Mouse (Mus musculus) ovary, adult 18-20 months (tissue): ENCODE results near the gene Sbno2.

Experiments
- DNase-seq: peaks from one replicate; pipeline ENCODE4 v3.0.0; 2022; ENCODE audit warnings: low spot score, mixed read lengths

Sbno2 gene

DNA sequence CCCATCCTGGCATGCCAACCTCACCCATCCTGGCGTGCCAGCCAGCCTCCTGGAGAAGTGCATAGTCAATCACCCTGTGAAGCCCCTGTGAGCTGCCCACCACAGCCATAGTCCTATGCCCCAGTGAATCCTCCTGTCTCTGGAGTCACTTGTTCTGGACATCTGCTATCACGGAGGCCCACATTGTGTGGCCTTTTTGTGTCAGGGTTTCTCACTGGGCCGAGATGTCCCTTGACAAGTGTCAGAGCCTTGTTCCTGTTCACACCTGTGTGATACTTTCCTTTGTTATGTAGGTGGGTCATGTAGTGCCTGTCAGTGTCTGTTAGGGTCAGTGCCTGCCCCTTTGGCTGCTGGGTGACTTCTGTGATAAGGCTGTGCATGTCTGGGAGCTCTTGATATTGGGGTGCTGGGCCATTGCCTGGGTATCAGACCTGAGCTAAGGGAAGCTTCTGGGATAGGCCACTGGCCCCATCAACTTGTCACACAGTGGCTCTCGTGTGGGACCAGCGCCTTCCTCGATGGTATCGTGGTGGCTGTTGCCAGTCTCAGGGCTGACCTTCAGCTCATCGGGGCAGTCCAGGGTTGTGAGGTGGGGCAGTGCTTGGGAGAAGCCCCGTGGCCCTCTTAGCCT, 18.7 kb upstream of the Sbno2 start:
- DNase-seq = no peak

DNA sequence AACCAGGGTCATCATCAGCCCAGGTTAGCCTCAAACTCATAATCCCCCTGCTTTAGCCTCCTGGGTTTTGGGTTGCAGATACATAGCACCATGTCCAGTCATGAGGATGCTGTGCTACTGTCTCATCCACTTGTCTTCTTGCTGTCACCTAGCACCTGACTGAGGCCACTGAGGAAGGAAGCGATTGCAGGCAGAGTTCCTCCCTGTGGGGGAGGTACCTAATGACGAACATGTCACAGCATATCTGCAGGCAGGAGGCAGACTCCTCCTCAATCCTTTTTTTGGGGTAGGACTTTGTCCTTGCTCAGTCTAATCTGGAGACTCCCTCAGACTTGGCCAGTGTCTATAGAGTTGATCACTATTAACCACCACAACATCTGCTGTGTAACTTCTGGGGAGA, 16.3 kb upstream of the Sbno2 start:
- DNase-seq = no peak

DNA sequence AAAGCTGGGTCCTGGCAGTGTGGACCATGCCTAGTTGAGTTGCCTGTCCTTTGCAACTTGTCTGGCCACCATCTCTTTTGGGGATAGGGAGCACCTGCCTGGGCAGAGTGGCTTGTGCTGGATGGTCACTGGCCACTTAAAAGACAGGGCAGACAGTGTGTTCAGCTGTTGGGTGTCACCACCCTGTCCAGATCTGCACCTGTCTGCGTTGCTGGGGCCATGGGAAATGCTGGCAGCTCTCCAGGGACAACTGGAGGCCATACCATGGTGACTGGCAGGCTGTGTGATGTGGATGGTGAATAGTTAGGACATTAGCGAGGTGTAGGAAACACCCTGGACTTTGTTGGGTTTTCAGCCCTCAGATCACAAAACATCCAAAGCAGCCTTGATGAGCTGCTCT, 14.8 kb upstream of the Sbno2 start:
- no peak for DNase-seq

DNA sequence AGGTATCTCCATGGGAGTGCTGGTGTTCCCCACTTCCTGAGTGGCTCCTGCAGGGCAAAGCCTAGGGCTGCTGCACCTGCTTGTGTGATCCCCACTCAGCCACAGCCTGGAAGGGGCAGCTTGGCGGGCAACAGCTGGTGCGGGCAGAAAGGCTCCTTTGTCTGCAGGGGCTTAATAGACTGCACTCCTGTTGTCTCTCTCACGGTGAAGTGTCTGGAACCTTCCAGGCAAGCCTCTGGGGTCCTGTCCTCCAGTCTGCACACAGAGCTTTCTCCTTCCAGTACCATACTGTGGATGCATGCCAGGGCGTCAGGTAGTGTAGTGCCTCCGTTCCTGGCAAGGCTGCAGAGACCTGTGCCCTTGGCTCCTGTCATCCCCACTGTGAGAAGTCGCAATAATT, 13.2 kb upstream of the Sbno2 start:
- no peak for DNase-seq

DNA sequence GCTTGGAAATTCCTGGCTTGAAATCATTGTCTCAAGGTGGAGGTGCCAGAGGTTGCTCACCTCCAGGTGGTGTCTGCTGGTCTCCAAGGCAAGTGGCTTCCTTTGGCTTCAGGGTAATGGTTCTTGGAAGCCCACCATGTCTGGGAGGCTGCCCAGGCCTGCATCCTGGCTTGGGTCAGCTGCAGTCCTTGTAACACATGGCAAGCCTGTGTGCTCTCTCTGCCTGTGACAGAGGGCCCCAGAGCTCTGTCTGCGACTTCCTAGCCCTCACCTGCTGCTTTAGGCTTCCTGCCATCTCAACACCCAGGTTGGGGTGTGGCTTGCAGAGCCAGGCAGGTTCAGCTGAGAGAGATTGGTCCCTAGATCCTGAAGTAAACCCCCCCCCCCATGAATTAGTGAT, 12.4 kb upstream of the Sbno2 start:
- DNase-seq = no peak

DNA sequence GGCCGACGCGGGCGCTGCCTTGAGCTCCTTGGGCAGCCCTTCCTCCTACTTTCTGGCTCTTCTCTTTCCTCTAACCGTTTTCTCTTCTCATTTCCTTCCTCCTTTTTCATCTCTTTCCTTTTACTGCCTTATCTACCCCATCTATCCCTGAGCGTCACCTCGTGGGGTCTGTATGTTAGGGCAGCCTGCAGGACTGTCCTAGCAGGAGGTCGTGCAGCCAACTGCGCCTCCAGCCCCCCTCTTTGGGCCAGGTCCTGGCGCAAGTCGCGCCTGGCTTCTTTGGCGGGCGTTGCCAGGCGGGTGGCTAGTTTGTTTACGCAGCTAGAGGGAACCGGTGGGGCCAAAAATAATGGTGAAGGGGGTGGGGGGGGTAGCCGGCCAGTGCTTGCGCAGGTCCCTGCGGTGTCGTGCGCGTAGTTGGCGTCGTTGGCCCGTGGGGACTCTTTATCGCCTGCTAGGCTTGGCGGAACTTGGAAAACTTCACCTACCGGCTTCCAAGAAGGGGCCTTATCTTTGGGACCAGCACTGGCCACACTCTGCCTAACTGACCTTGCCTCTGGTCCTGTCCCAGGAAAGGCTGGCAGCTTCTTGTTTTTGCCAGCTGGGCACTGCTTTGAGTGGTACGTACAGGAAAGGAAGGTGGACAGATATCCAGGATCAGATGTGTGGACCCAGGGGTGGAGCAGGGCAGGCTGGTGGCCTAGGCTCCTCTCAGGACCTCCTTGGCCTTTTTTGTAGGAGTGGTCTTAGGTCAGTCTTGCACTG, 11.7 kb upstream of the Sbno2 start:
- no peak for DNase-seq

DNA sequence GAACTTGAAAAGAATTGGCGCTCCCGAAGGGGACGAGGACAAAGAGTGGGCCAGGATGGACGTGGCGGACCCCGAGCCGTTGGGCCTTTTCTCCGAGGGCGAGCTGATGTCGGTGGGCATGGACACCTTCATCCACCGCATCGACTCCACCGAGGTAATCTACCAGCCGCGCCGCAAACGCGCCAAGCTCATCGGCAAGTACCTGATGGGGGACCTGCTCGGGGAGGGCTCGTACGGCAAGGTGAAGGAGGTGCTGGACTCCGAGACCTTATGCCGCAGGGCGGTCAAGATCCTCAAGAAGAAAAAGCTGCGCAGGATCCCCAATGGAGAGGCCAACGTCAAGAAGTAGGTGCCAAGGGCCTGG, 11.2 kb upstream of the Sbno2 start:
- no peak for DNase-seq

DNA sequence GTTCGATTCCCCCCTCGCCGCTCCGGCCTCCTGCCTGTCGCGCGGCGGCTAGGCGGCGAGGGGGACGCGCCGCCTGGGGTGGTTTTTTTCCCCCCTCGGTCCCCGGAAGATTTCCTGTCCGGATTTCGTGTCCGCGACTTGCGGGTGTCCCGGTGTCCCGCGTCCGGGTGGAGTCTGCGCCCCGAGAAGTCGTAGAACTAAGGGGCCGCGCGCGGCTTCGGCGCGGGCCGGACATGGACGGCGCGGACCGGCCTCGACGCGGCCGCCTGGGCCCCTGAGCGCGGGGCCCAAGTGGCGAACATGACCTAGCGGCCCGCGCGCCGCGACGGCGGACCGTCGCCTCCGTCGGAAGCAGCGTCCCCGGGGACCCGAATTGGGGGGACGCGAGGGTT, 10.6 kb upstream of the Sbno2 start:
- DNase-seq = no peak

DNA sequence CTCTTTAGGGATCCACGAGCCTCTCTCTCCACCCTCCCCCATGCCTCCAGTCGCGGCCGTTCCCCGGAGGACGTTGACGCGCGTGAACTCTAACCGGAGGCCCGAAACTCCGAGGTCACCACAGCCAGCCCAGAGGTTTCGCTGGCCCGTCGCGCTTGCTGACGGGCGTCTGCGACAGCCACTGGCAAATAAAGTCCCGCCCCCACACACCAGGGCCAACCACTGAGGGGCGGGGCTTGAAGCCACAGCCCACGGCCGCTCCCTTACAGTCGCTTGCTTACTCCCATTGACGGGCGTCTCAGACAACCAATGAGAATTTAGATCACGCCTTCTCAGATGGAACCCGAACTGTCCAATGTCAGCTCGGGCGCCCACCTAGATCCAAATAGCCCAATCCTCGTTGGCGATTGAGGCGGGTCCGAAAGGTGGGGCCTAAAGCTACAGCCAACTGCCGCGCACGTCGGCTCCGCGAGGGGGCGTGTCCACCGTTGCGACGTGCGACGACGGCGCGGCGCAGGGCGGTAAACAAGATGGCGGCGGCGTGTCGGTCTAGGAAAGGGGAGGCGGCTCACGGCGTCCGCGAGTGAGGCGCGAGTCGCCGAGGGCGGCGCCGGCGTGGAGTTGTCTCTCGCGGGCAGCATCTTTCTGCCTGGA, 10.0 kb upstream of the Sbno2 start, which contains the start of gene Stk11:
TSS of gene Stk11 (plus strand) at position 514 of the 654 bp plus-strand sequence.
- peak; percentile 100 for DNase-seq

DNA sequence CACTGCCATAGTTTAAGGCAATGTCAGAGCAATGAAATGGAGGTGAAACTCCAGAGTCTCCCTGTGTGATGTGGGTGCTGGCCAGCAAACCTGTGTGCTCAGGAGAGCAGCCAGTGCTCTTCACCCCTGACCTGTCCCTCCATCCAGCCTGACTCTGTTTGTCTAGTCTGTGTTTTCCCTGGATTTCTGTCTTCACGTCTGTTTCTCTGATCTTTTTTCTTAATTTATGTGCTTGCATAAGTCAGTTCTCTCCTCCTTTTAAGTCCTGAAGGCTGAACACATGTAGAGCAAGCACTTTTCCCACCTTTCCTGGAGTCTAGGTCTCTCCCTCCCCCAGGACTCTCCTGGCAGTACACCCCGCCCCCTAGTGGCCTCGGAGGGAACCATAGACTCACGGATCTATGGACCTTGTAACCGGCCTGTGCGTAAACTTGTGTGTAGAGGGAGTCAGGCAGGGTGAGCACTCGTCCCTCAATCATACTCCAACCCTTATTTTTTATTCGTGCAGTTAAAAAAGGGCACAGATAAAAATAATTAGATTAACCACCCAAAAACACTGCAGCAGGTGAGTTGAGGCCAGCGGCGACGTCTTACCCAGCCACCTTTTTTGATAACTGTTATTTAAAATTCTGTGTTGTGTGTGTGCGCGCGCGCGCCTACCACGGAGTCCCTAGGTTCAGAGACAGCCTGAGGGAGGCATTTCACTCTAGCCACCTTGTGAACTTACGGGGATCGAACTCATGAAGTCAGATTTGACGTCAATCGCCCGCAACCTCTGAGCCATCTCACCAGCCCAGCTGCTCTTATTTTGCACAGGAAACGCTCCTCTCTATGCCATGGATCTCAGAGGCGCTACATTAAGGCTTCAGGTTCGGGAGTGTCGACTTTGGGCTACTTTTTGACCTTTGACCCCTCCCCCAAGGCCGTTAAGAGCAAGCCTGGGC, 9.2 kb upstream of the Sbno2 start:
- DNase-seq = peak; percentile 82

DNA sequence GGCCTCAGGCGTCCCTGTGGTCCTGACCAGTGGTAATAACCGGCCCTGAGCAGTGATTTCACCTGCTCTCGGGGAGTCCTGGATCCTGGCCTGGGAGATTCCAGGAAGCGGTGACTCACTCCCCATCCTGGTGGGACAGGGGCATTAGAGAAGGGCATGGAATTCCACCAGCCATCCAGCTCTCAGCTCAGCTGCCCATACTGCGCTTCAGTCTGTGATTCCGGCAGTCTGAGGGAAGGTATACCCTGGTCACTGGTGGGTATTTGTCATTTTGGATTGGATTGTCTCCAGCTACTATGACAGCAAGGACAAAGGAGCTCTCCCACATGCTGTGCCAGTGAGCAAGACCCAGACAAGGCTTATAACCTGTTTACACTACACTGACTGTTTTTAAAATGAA, 2.3 kb upstream of the Sbno2 start:
- no peak for DNase-seq

DNA sequence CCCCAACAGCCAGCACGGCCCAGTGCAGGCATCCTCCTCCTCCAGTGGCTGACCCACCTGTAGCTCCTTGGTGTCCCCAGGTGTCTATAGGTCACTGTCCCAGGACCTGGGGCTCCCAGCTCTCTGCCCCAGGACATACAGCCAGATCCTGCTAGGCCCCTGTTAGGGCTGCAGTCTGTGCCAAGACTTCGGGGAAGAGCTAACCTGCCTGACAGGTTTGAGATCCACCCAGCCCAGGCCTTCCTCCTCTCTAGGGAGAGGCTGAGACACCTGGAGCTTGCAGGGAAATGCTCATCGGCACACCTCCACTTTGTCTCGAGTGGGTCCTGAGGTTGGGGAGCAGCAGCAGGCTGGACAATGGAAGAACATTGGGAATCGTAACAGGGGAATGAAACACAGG, 555 bp upstream of the Sbno2 start:
- DNase-seq = no peak

DNA sequence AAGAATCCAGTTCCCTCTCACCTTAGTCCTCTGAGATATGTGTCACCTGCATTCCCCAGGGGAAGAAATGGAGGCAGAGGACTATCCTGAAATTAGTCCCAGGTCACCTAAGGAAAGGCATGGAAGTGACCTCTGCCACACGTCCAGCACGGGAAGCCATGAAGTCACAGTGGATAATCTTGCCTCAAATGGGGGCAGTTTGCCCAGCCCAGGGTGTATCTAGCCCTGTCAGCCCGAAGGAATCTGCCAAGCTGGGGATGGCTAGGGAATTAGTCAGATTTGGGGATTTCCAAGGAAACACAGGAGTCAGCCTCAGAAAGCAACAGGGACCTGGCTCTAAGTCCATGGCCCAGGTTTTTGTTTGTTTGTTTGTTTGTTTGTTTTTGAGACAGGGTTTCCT, 1.2 kb downstream of the Sbno2 start:
- DNase-seq = no peak

DNA sequence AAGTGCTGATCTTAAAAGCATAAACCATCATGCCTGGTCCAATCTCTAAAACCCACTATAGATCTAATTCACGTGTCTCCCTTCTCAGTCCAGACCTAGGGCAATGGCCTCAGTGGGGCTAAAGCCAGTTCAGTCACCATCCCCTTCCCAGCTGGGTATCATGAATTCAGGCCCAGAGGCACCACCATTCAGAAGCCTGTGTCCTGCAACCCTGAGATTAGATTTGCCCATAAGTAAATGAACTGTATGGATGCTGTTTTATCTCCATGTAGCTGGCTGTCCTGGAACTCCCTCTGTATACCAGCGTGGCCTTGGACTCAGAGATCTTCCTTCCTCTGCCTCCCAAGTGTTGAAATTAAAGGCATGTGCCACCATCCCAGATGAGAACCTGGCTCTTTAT, 2.3 kb downstream of the Sbno2 start:
- DNase-seq = no peak

DNA sequence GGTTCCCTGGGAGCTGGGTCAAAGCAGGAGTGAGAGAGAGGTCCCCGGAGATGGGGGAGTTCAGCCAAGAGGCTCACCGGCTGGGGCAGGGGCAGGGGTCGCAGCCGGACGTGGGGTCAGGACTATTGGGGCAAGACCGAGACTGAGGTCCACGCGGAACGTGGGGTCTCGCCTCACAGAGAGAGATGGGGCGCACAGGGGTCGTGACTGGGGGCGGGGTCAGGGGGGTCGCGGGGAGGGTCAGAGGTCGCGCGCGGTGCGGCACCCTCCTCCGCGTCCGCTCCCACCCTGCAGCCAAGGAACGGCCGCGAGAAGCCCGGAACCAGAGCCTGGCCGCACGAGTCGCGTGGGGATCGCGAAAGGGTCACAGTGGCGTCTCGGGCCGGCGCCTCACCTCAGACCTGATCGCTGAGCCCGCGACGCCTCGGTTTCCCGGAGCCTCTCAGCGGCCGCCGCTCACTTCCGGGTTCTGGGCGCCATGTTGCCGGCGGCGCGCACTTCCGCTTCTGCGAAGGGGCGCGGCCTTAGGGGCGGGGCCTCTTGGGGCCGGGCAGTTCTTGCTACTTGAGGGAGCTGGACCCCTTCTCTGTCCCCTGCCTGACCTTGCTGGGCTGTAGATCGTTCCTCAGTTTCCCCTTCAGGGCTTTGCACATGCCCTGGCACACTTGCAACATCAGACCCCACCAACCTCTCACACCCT, 3.0 kb downstream of the Sbno2 start:
- peak; percentile 76 for DNase-seq

DNA sequence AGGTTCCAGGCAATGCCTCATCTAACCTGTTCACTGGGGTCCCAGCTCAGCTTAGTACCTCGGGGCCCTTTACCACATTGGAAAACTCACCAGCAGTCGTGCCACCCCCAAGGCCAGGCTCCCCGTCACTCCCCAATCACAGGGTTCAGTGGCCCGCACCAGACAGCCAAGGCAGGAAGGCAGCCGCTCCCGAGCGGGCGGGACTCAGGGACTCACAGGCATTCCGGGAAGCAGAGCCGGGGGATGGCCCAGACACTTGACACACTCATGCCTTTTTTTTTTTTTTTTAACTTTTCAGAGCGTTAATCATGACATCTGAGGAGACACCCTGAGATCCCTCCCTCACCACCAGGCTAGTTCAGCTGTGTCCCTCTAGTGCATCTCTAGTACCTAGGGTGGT, 4.4 kb downstream of the Sbno2 start:
- DNase-seq = no peak

DNA sequence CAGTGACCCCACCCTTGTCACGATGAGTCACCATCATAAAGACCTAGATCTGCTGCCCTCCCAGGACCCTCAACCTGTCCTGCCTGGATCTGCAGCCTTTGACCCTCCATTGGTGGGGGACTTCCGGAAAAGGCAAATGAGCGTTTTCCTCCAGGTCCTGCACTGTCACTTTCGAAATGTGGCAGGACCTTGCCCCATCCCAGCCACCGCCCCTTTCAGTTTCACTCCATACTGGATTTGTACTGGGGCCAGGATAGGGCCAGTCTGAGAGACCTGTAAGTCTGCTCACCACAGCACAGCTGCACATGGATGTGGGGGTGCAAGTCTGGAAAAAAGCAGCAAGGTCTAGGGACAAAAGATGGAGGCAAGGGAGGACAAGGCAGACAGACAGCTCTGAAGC, 6.7 kb downstream of the Sbno2 start:
- no peak for DNase-seq

DNA sequence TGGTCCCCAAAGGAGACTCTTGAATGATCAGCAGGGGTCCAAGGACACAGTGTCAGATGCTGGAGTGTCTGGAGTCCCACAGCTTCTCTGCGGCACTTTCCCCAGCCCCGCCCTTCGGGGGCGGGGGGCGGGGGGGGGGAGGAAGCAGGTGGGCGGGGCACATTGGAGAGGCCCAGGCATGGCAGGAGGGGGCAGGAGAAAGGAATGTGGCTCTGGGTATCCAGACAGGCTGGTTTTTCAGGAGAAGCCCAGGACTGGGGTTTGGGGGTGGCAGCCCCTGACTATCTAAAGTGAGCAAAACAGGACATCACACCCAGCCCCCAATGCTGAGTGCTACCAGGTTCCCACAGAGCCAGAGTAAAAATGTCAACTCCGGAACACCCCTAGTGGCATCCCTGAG, 8.1 kb downstream of the Sbno2 start:
- DNase-seq = no peak

DNA sequence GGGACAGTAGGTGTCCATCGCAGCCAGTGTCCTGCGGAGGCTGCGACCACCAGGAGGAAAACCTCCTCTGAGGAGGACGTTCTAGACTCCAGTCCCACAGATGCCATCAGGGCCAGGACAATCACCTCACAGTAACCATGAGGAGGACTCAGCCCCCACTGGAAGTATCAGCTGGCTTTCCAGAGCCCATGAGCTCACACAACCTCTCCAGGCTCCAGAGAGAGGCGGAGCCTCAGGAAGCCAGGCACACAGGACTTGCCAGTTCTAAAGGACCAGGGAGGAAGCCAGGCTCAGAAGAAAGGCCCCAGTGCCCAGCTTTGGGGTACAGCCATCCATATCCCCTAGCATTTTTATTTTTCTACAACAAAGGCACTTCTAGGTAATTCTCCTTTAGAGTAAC, 9.8 kb downstream of the Sbno2 start:
- DNase-seq = no peak

DNA sequence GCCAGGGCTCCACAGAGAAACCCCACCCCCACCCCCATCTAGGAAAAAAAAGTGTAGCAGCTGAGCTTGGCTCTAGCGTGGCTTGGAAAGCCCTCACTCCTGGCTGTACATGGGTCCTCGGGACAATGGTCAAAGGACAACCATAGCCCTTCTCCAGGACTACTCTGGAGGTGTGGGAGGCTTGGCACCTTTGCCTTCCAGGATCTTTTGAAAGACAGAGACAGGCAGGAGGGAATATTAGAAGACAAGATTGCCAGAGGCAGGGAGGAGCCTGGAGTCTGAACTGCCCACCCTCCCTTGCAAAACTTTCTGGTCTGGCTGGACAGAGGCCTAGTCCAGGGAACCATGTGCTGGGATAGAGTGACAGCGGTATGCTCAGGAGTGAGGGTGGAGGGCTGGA, 10.7 kb downstream of the Sbno2 start:
- no peak for DNase-seq

DNA sequence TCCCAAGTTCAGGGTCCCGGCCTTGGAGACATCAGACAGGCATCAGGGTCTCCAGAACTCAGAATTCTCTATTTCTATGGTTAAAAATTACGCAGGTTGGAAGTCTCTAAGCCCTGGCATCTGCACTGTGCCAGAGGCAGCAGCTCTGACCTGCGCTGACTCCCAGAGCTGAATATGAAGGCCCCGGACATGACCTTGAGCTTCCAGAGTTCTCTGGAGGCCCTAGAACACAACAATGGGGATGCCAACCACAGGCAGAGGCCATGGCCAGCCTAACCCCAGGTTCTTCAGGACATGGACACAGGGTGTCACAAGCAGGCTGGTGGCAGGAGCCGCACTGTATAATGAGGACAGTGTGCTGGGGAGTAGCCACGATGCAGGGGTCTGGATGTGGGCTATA, 11.3 kb downstream of the Sbno2 start:
- no peak for DNase-seq

DNA sequence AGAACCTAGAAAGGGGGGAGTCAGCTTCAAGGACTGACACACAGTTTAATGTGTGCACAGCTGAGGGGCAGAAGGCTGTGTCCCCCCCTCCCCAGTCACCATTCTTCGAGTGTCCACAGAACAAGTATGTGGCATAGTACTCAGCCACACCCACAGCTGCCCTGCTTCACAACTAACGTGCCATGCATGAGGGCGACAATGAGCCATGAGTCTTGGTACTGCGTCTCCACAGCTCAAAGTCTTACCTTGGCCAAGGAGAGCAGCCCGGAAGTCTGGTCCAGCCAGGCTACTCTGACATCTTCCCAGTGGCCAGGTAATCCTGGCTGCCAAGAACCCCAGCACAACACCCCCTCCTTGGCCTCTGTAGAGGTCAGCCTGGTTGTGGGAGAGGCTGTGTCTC, 12.7 kb downstream of the Sbno2 start:
- no peak for DNase-seq
